Mouse (Mus musculus) kidney, postnatal 36 days (tissue): ENCODE results near the gene Car14.

Source experiments
- DNase-seq, 2 experiments: peaks; one replicate each; pipeline ENCODE4 v3.0.0; 2021 to 2022; ENCODE audit warnings: mixed read lengths in 2 of 2

Car14 gene

DNA sequence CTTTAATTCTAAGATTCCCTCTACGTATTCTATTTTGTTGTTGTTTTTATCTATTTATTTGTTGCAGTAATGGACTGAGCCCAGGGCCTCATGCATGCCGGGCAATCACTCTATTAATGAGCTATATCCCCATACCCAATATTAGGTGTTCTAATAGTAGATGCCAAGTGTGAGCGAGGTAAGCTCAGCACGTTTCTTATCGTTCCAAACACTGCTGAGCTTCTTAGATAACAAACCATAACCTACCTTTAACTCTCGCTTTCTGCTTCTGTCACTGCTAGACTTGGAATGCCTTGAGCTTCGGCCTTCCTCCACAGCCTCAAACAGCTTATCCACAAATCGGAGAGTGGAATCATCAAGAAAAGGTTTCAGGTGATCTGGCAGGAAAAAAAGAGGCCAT lies 53.2 kb downstream of the Car14 start:
- DNase-seq, result no peak

DNA sequence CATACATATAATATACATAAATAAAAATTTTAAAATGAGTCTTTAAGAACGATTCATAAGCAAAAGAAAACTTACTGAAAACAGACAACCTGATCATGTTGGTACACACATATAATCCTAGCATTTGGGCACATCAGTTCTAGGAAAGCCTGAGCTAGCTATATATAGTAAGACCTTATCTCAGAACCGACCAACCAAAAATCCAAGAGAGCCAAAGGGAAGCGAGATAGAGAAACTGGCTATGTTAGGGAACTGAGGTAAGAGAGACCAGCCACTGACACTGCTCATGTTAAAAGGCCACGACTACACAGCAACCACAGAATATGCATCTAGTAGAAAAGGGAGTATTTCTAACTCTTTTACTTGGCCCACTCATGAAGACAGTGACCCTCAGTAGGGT lies 53.9 kb downstream of the Car14 start:
- DNase-seq, result no peak
